Mouse (Mus musculus) inflammation-experienced regulatory T-cells, adult 6 months (primary cell): ENCODE results near the gene Isyna1. TPM values are rescaled to one million over a fixed set of nuclear protein-coding genes. Genes with fewer than 3 reads are reported as not detected.
A peak's percentile ranks its signal among the peaks of the same experiment; 100 is the strongest.

Experiments
- ATAC-seq: one replicate; pipeline ENCODE4 v1.8.0; 2017
- polyA plus RNA-seq, 3 experiments: library from polyadenylated mRNA; unstranded; fragments of 100-300 nt; shearing (Covaris generic); gene quantifications; one replicate each; pipeline ENCODE4 v1.2.1; 2017

The Isyna1 gene
- 10 to 100 TPM; 27.6 to 32.6 (median 31.7) TPM for polyA plus RNA-seq

DNA sequence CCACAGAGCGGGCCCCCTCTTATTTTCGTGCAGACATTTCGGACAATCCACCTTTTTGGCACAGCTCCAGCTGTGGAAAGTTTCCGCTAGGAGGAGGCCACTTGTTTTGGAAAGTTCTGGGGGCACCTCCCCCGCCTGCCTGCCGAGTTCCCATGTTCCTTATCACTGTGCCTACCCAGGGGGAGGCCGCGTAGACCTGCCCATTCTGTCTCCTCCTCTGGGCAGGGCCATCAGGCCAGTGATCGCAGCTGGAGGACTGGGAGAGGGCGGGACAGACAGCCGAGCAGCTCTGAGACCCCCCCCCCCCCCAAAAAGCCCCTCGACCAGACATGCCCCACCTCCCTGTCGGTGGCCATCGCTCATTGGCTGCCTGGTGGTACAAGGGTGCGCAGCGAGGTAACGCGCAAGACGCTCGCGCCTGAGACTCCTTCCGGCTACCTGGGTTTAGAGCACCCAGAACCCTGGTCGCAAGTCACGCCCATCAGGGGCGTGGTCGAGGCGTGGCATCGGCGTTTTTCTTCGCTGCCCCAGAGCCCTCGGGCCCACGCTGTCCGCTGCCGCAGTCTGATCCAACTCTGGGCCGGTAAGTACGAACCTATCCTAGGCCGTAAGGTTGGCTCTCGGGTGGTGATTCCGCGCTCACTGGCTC lies at the start of gene Isyna1:
Gene Isyna1 (plus strand): TSS at position 413 of the 649 bp plus-strand sequence.
- peak; percentile 97 for ATAC-seq

DNA sequence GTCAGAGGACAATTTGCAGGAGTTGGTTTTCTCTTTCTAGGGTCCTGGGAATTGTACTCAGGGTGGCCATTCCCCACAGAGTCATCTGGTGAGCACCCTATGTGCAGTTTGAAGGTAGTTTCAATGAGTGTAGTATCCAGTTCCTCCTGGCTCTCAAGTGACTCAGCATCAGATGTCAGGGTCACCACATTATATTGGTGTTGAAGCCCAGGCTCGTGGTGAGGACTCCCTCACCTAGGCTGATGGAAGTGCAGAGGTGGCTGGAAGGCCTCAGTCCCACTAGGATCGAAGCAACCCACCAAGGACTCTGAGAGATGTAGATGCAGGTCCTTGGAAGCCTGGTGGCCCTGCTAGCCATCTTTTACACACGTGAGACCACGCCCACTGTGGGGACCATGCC lies 47.8 kb upstream of the Isyna1 start:
- ATAC-seq, result no peak

- no peak for ATAC-seq
Measured at GRCm38 (mm10) chr8:70547762-70548161, 46.4 kb upstream of the Isyna1 start.

- ATAC-seq, result peak; percentile 82
Measured at GRCm38 (mm10) chr8:70549412-70550184, 44.6 kb upstream of the Isyna1 start.

- ATAC-seq, result no peak
Measured at GRCm38 (mm10) chr8:70551558-70552161, 42.5 kb upstream of the Isyna1 start.

DNA sequence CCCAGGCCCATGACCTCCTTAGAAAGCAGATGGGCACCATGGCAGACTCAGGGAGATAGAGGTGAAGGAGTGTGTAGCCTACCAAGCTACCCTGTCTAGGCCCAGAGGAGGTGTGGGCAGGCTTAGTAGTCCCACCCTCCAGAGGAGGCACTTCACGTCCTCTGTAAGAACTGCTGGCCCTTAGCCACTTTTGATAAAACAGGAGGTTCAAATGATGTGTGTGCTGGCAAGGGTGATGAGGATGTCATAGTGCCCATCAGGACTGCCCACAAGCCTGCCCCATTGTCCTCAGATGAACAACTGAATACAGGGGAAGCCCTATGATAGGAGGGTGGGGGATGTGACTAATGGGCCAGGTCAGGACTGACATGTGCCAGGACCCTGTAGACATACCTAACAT lies 41.3 kb upstream of the Isyna1 start:
- no peak for ATAC-seq

- ATAC-seq, result no peak
Measured at GRCm38 (mm10) chr8:70553740-70554139, 40.4 kb upstream of the Isyna1 start.

DNA sequence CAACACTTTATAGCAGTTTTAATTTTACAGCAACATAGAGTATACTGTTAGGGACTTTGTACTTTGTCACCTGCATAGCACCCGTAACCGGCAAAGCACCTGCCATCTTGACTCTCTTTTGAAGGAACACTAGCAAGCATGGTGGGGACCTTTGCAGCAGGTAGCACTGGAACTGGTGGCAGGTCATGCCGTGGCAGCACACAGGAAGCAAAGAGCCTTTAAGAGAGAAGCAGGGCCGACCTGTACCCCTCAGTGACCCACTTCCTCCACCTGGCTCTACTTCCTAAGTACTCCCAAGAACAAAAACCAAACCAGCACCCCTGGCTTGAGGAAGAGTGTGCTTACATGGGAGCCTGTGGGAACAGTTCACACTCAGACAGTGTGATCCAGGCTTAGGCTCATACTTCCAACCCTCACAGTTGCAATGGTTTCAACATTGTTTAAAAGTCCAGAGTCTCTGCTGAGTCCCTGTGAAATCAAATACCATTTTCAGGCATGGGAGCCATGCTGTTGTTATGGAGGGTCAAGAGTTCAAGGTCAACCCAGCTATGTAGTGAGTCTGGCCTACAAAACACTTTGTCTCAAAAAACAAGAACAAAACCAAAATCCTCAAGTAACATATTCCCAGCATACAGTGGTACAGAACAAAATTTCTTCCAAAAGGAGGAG lies 39.0 kb upstream of the Isyna1 start:
- no peak for ATAC-seq

DNA sequence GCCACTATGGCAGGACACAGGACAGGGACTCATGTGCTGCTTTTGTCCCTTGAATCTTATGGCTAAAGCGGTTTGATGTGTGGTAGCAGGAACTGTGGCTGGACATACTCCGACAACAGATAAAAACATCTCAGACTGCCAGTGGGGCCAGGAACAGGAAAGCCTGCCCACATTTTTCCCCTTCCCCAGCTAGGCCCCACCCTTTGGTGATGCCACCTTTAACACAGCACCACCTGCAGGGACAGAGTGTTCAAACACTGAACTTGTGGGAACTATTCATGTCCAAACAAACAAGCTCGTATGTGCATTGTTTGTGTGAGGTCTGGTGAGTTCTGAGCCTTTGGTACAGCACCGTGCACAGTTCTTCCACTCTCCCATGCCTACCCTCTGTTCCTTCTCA lies 35.8 kb upstream of the Isyna1 start:
- peak; percentile 56 for ATAC-seq

GRCm38 (mm10) chr8:70558983-70559382 lies 35.2 kb upstream of the Isyna1 start:
- ATAC-seq, result no peak

- ATAC-seq, result no peak
Measured at GRCm38 (mm10) chr8:70560096-70560495, 34.1 kb upstream of the Isyna1 start.

DNA sequence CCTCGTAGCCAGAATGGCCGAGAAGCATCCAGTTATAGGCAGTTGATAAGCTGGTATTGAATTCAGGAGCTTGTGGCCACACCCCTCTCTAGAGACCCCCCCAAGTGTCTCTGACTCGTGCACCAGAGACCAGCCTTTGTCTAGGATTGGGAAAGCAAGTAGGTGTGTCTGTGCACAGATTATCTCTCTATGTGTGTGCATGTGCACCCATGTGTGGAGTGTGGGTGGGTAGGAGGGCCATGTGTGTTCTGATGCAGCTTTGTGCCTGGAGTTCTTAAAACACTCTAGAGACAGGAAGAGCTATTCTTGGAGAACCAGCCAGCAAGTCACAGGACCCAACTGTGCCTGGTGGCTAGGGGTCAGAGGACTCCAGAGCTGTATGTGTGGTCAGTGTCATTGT lies 33.6 kb upstream of the Isyna1 start:
- ATAC-seq, result no peak

DNA sequence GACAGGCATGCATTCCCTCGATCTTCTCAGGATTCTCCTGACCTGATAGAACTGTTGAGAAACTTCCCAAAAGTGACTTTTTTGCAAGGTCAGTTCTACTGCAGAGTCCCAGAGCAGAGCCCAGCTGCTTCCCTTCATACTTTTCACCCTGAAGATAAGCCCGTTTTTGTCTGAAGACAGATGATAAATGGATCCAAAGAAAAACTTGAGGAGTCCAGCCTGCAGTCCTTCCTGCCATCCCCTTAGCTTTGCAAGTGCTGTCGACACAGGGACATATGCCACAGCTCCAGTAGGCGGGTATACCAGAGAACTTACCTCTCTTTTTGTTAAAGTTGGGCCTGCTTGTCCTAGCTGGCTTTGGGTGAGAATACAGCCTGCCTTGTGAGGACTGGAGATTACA lies 32.8 kb upstream of the Isyna1 start:
- no peak for ATAC-seq

GRCm38 (mm10) chr8:70561809-70562535 lies 32.2 kb upstream of the Isyna1 start:
- ATAC-seq, result no peak

DNA sequence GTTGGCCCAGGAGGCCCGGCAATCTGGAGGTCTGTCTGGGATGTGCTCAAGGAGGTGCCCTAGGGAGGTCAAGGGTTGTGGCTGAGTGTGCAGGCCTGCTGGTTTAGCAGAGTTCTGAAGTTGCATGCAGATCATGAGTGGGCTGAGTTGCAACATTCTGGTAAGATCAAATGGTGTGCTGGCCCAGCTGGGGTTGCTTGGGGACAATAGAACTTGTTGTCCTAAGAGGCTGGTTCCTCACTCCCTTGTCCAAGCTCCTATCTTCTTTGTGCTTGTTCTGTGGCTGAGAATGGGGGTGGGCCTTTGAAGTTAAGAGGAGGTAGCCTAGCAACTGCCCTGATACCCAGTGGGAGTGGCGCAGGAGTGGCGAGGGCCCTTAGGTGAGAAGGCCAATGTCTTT lies 31.4 kb upstream of the Isyna1 start:
- ATAC-seq, result no peak

- ATAC-seq, result no peak
Measured at GRCm38 (mm10) chr8:70563763-70564387, 30.3 kb upstream of the Isyna1 start.

DNA sequence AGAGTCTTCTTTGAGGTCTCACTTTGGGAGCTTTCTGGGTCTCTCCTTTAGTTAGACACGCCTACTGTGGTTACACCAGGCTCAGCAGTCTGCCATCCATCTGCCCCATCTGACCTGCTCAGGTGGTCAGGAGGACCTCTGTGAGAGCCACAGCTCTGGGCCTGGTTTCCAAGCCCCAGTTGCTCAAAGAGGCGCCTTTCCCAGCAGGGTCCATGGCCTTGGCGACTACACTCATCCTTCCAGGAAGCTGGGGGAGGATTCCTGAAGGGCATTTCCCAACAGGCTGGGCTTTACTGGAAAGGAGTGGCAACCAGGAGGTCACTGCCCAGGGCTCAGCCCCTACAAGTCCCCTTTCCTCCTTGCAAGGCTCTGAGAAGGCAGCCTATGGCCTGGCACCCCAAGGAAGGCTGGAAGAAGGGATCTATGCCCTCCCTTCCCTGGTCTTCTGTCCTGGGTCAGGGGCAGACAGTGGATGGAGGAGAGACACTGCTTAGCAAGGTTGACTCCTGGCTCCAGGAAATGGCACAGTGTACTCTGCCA lies 29.4 kb upstream of the Isyna1 start:
- no peak for ATAC-seq

GRCm38 (mm10) chr8:70565561-70565960 lies 28.6 kb upstream of the Isyna1 start:
- ATAC-seq, result no peak

- ATAC-seq, result no peak
Measured at GRCm38 (mm10) chr8:70570360-70570759, 23.8 kb upstream of the Isyna1 start.

- ATAC-seq, result no peak
Measured at GRCm38 (mm10) chr8:70570990-70571389, 23.2 kb upstream of the Isyna1 start.

DNA sequence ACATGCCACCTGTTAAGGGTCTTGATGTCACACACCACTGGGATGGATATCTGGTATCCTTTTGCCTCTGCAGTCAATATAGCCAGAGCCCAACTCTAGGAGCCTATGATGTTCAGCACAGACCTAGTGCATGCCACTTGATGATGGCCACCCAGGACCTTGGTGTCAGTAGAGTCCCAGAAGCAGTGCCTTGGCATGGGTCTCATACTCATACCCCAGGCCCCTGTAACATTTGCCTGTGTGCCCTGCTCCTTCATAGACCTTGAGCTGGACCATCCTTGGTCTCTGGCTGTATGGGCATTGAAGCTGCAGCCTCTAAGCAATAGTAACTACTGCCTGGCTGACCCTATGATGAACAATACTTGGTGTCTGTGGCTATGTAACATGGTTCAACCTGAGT lies 19.9 kb upstream of the Isyna1 start:
- ATAC-seq, result no peak

- ATAC-seq, result no peak
Measured at GRCm38 (mm10) chr8:70574915-70575314, 19.3 kb upstream of the Isyna1 start.
